Mouse (Mus musculus): Measurements from ENCODE around the gene 1700020D05Rik.

GRCm38 (mm10) chr19:5474281-5475068 lies 29.1 kb downstream of the 1700020D05Rik start:
- no peak for TF ChIP-seq CTCF (IDR thresholded peaks at IDR 0.05; ENCODE audit: low read depth)
- no peak for TF ChIP-seq EP300 (optimal IDR thresholded peaks at IDR 0.05)
